Mouse (Mus musculus): ENCODE measurements at regions not wholly inside any gene's neighbourhood (a gene's known extent, or its start where the extent isn't known, plus 50 kb on each side); places are given as distances from the start of the nearest gene placed in this dataset.

DNA sequence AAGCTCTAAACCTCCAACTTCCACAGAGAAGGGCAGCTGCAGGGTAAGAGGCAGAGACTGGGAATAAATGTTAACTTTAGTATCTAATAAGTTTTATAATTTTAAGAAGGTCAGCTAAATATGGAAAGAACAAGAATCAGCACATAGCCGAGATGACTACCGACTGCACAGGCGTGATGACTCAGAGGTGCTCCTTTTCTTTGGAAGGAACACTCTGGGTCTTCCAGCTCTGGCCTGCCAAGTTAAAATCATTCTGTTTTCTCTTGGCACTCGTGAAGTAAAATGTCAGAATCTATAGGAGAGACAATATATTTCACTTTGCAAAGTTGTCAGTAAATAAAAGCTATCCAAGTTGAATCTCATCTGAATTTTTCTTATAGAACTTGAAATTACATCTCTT, 96.2 kb upstream of the Magi2 start:
- DNase-seq (ENCODE audit: low spot score in 2 of 2): no peak

GRCm38 (mm10) chr5:19154511-19154910, 72.3 kb upstream of the Magi2 start:
- no peak for DNase-seq (ENCODE audit: low spot score in 2 of 2)

DNA sequence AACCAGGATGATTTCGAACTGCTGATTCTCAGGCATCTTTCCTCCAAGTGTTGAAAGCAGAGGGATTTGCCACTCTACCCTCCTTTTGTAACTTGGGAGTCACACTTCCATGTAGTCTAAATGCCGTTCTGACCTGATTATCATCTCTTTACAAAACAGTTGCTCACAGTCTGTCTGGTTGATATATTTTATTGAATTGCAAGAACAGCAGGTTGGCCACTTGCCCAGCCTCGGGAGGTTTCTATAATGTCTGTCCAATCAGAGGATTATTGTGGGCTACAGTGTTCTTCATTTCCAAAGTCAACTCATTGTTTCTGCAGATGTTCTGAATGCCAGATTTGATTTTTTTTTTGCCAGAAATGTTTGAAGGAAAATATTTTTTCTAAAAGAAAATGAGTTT, 68.6 kb upstream of the Magi2 start:
- peak in 1 of 2 experiments; percentile 14 for DNase-seq (ENCODE audit: low spot score in 2 of 2)

DNA sequence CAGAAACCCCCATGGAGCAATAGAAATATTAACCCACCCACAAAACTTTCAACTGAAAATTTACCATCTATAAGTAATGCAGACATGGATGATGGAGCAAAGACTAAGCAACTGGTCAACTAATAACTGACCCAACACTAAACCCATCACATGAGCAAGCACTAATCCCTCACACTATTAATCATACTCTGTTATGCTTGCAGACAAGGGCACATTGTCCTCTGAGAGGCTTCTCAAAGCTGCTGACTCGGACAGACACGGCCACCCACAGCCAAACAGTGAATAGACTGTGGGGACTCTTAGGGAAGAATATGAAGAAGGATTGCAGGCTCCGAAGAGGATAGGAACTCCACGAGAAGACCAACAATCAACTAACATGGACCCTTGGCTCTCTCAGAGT, 66.6 kb upstream of the Magi2 start:
- no peak for DNase-seq (ENCODE audit: low spot score in 2 of 2)
